Mouse (Mus musculus) lung, embryonic 15.5 days (tissue): ENCODE results near the gene Pxdn. TPM values are rescaled to one million over a fixed set of nuclear protein-coding genes. Genes with fewer than 3 reads are reported as not detected.

Source experiments
- ATAC-seq: fragments of 200-750 bp; cut with Nextera tagmentation; 2 replicates; pipeline ENCODE4 v1.8.0; 2017; ENCODE audit warnings: moderate number of reproducible peaks, borderline replicate concordance; ENCODE audit not compliant: low FRiP score, low TSS enrichment; ENCODE audit errors: extremely low read depth
- H3K27ac ChIP-seq: fragments of 300-500 bp; sonication (generic); 2 replicates; pipeline ENCODE4 v1.5.1; 2015; ENCODE audit warnings: moderate library complexity, mild to moderate bottlenecking, inconsistent platforms
- H3K27me3 ChIP-seq: fragments of 300-500 bp; sonication (generic); 2 replicates; pipeline ENCODE4 v1.6.1; 2015; ENCODE audit warnings: inconsistent platforms
- H3K36me3 ChIP-seq: fragments of 300-500 bp; sonication (generic); 2 replicates; pipeline ENCODE4 v1.6.1; 2015; ENCODE audit warnings: inconsistent platforms
- H3K4me1 ChIP-seq: fragments of 300-500 bp; sonication (generic); 2 replicates; pipeline ENCODE4 v1.6.1; 2015; ENCODE audit warnings: inconsistent platforms
- H3K4me2 ChIP-seq: fragments of 300-500 bp; sonication (generic); 2 replicates; pipeline ENCODE4 v1.6.1; 2015; ENCODE audit warnings: inconsistent platforms, mild to moderate bottlenecking, moderate library complexity
- H3K4me3 ChIP-seq: fragments of 300-500 bp; sonication (generic); 2 replicates; pipeline ENCODE4 v1.5.1; 2015; ENCODE audit warnings: mild to moderate bottlenecking, inconsistent platforms
- H3K9ac ChIP-seq: fragments of 300-500 bp; sonication (generic); 2 replicates; pipeline ENCODE4 v1.6.1; 2015; ENCODE audit warnings: inconsistent platforms
- H3K9me3 ChIP-seq: fragments of 300-500 bp; sonication (generic); 2 replicates; pipeline ENCODE4 v1.6.1; 2016; ENCODE audit warnings: inconsistent platforms
- WGBS: fragments of 180-500 bp; shearing (Covaris S2); methylation state at CpG from one replicate; pipeline ENCODE4 v1.1.7; 2015; 5-methylcytosine and 5-hydroxymethylcytosine counted together
- polyA plus RNA-seq: library from polyadenylated mRNA; unstranded; fragments of >200 nt; fragmentation: Nextera tagmentation; extraction: Ambion mirVana; gene quantifications from 2 replicates; pipeline ENCODE4 v1.2.1, GENCODE M21; 2015

Pxdn gene
- polyA plus RNA-seq, 1 experiment from 2014 or later: 95.3 TPM

- H3K36me3 ChIP-seq: no peaks in the 10 kb centered on the region
- H3K4me3 ChIP-seq: no peak overlapping the region
- ATAC-seq: no peak
- H3K4me2 ChIP-seq: no peak overlapping the region
- no peaks in the 10 kb centered on the region for H3K9me3 ChIP-seq
- H3K27me3 ChIP-seq: no peaks in the 10 kb centered on the region
- WGBS: 48% methylated on average over 6 of the region's 6 CpGs
- H3K27ac ChIP-seq: no peak overlapping the region
- no peaks in the 10 kb centered on the region for H3K4me1 ChIP-seq
- no peak overlapping the region for H3K9ac ChIP-seq
Measured at GRCm38 (mm10) chr12:30058044-30058443, 120.6 kb downstream of the Pxdn start.

DNA sequence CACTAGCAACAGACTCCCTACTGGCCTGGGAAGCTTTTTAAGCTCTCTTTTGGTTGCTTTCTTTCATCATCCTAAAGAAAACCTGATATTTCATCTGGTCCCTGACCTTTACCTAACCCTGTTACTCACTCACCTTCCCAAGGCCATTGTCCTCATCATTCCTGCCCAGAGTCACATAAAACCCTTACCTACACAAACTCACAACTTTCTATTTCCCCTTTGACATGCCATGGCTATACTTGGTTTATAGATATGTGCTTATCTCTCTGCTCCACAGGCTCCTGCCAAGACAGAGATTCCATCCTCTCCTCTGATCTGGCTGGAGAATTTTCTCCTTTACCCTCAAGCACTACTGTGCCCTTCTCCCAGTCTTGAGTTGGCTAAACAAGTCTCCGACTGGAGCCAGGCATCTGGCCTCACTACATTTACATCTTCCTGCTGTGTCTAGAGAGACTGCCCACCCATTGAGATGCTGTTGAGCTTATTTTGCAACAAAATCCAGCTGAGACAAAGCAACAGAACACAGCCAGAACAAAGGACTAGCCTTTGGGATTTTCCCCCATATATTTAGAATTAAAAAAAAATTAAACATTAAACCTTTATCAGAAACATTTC, 124.2 kb downstream of the Pxdn start:
- no peak overlapping the region for H3K4me3 ChIP-seq
- ATAC-seq: no peak
- H3K27ac ChIP-seq: no peak overlapping the region
- no peak overlapping the region for H3K9ac ChIP-seq
- H3K4me2 ChIP-seq: no peak overlapping the region
- no peaks in the 10 kb centered on the region for H3K27me3 ChIP-seq
- 14% methylated on average over 1 of the region's 1 CpGs for WGBS
- no peaks in the 10 kb centered on the region for H3K9me3 ChIP-seq
- no peaks in the 10 kb centered on the region for H3K4me1 ChIP-seq
- H3K36me3 ChIP-seq: no peaks in the 10 kb centered on the region

DNA sequence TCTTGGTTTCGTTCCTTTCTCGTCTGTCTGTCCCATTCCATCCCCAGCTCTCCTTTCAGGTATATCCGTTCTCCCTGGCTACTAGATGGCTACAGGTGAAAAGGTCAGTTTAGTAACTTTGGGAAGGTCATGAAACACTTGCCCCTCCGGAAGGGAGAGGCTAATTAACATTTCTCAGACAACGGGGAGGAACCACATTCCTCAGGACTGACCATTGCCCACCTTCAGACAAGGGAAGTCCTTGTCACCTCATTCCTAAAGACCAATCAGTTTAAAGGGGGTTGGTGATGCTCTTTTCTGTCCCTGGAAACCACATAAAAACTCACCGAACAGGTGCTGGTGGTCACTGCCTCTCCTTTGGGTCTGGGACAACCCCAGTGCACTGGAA, 124.7 kb downstream of the Pxdn start:
- no peak for ATAC-seq
- 31% methylated on average over 6 of the region's 6 CpGs for WGBS

More for the DNA sequence above, 124.7 kb downstream of the Pxdn start:
- Histone ChIP-seq H3K9me3 (no peaks in the 10 kb centered on the region), H3K4me2 (no peak overlapping the region), H3K36me3 (no peaks in the 10 kb centered on the region), H3K9ac (no peak overlapping the region), H3K27me3 (no peaks in the 10 kb centered on the region), H3K27ac (no peak overlapping the region), H3K4me3 (no peak overlapping the region), H3K4me1 (no peaks in the 10 kb centered on the region)

Other genes with a start within 250 kb of the Pxdn start
- gene Tpo, start 195.0 kb downstream of the Pxdn start, polyA plus RNA-seq: not detected in 2 replicates